Mouse (Mus musculus): ENCODE results near the gene Ifngr1. TPM values are rescaled to one million over a fixed set of nuclear protein-coding genes. Genes with fewer than 3 reads are reported as not detected.
A peak's percentile ranks its signal among the peaks of the same experiment; 100 is the strongest.

Ifngr1 gene
- polyA plus RNA-seq, 1 experiment from 2014 or later = 72.9 TPM

GRCm38 (mm10) chr10:19557696-19558095, 34.1 kb upstream of the Ifngr1 start:
- DNase-seq (ENCODE audit: low spot score) (no peak), ATAC-seq (ENCODE audit: low FRiP score, low TSS enrichment) (no peak)
- Histone ChIP-seq H3K27ac (replicated peaks) (no peak overlapping the region), H3K9ac (ENCODE audit: low read length) (no peak overlapping the region), H3K4me3 (ENCODE audit: low read depth, low read length) (no peak overlapping the region), H3K9me3 (ENCODE audit: control insufficient read depth, low read length) (no peaks in the 10 kb centered on the region), H3K4me2 (replicated peaks; ENCODE audit: low read depth) (no peak overlapping the region), H3K36me3 (ENCODE audit: control insufficient read depth, insufficient read depth, low read length) (no peaks in the 10 kb centered on the region), H3K4me1 (replicated peaks; ENCODE audit: control insufficient read depth, insufficient read depth) (no peaks in the 10 kb centered on the region), H3K27me3 (ENCODE audit: control insufficient read depth, insufficient read depth, low read length) (no peaks in the 10 kb centered on the region)
- 71% methylated on average over 4 of the region's 4 CpGs for WGBS
- TF ChIP-seq CTCF (IDR thresholded peaks at IDR 0.05; ENCODE audit: low read depth) (no peak), EP300 (optimal IDR thresholded peaks at IDR 0.05) (no peak)

- Histone ChIP-seq H3K36me3 (ENCODE audit: control insufficient read depth, insufficient read depth, low read length) (no peaks in the 10 kb centered on the region), H3K9ac (ENCODE audit: low read length) (no peak overlapping the region), H3K27ac (replicated peaks) (no peak overlapping the region), H3K4me3 (ENCODE audit: low read depth, low read length) (no peak overlapping the region), H3K4me1 (replicated peaks; ENCODE audit: control insufficient read depth, insufficient read depth) (no peaks in the 10 kb centered on the region), H3K4me2 (replicated peaks; ENCODE audit: low read depth) (no peak overlapping the region), H3K9me3 (ENCODE audit: control insufficient read depth, low read length) (no peaks in the 10 kb centered on the region), H3K27me3 (ENCODE audit: control insufficient read depth, insufficient read depth, low read length) (no peaks in the 10 kb centered on the region)
- TF ChIP-seq CTCF (IDR thresholded peaks at IDR 0.05; ENCODE audit: low read depth) (no peak), EP300 (optimal IDR thresholded peaks at IDR 0.05) (no peak)
- no peak for DNase-seq (ENCODE audit: low spot score)
- ATAC-seq (ENCODE audit: low FRiP score, low TSS enrichment) = no peak
- 56% methylated on average over 8 of the region's 8 CpGs for WGBS
These were observed 32.1 kb upstream of the Ifngr1 start for GRCm38 (mm10) chr10:19559565-19560165.

DNA sequence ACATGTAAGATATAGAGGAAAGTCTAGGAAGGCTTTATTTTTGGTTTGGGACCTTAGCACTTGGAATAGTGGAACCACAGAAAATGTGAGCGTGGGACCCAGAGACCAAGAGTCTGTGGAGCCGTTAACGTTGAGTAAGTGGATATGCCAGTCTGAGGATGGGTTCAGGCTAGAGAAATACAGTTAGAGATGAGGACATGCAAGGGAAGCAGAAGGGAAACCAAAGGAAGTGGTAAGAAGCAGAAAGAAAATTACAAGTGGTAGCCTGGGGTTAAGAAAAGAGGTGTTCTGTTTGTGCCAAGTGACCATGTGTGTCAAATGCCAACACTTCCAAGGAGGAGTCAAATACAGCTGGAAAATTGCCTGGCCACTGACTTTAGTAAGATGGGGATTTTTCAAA, 29.2 kb upstream of the Ifngr1 start:
- TF ChIP-seq CTCF (IDR thresholded peaks at IDR 0.05; ENCODE audit: low read depth) = no peak
- TF ChIP-seq EP300 (optimal IDR thresholded peaks at IDR 0.05) = no peak
- Histone ChIP-seq H3K4me3 (ENCODE audit: low read depth, low read length) (no peak overlapping the region), H3K9me3 (ENCODE audit: control insufficient read depth, low read length) (no peaks in the 10 kb centered on the region), H3K9ac (ENCODE audit: low read length) (no peak overlapping the region), H3K4me2 (replicated peaks; ENCODE audit: low read depth) (no peak overlapping the region), H3K36me3 (ENCODE audit: control insufficient read depth, insufficient read depth, low read length) (no peaks in the 10 kb centered on the region), H3K4me1 (replicated peaks; ENCODE audit: control insufficient read depth, insufficient read depth) (no peaks in the 10 kb centered on the region), H3K27ac (replicated peaks) (no peak overlapping the region), H3K27me3 (ENCODE audit: control insufficient read depth, insufficient read depth, low read length) (no peaks in the 10 kb centered on the region)
- ATAC-seq (ENCODE audit: low FRiP score, low TSS enrichment) = no peak
- no peak for DNase-seq (ENCODE audit: low spot score)
- WGBS = 94% methylated on average over 3 of the region's 3 CpGs

DNA sequence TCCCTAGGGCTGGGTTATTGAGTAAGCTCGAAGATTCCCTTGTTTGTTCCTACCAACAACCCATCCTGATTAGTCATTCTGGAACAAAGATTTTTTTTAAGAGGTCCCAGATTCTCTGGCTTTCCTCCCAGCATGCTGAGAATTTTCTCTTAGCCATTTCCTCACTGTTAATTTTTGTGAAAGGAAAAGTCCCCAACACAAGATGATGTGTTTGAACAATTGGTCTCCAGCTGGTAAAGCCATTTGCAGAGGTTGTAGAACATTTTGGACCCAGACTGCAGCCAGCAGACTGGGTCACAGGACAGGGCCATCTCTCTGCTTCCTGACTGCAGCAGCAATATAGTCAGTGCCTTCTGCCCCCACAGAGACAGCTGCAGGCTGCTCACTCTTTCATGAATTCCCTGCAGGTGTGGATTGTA, 28.3 kb upstream of the Ifngr1 start:
- H3K9me3 ChIP-seq (ENCODE audit: control insufficient read depth, low read length) = no peaks in the 10 kb centered on the region
- H3K4me3 ChIP-seq (ENCODE audit: low read depth, low read length) = no peak overlapping the region
- TF ChIP-seq EP300 (optimal IDR thresholded peaks at IDR 0.05) (no peak), CTCF (IDR thresholded peaks at IDR 0.05; ENCODE audit: low read depth) (no peak)
- H3K4me2 ChIP-seq (replicated peaks; ENCODE audit: low read depth) = no peak overlapping the region
- DNase-seq (ENCODE audit: low spot score) = no peak
- no peak overlapping the region for H3K27ac ChIP-seq (replicated peaks)
- 56% methylated on average over 1 of the region's 1 CpGs for WGBS
- no peak overlapping the region for H3K9ac ChIP-seq (ENCODE audit: low read length)
- H3K27me3 ChIP-seq (ENCODE audit: control insufficient read depth, insufficient read depth, low read length) = no peaks in the 10 kb centered on the region
- no peaks in the 10 kb centered on the region for H3K4me1 ChIP-seq (replicated peaks; ENCODE audit: control insufficient read depth, insufficient read depth)
- no peaks in the 10 kb centered on the region for H3K36me3 ChIP-seq (ENCODE audit: control insufficient read depth, insufficient read depth, low read length)
- ATAC-seq (ENCODE audit: low FRiP score, low TSS enrichment) = no peak

GRCm38 (mm10) chr10:19567481-19567880, 24.3 kb upstream of the Ifngr1 start:
- H3K4me3 ChIP-seq (ENCODE audit: low read depth, low read length) = no peak overlapping the region
- no peaks in the 10 kb centered on the region for H3K4me1 ChIP-seq (replicated peaks; ENCODE audit: control insufficient read depth, insufficient read depth)
- H3K9ac ChIP-seq (ENCODE audit: low read length) = no peak overlapping the region
- DNase-seq (ENCODE audit: low spot score) (no peak), ATAC-seq (ENCODE audit: low FRiP score, low TSS enrichment) (no peak)
- no peaks in the 10 kb centered on the region for H3K36me3 ChIP-seq (ENCODE audit: control insufficient read depth, insufficient read depth, low read length)
- H3K27me3 ChIP-seq (ENCODE audit: control insufficient read depth, insufficient read depth, low read length) = no peaks in the 10 kb centered on the region
- no peak overlapping the region for H3K27ac ChIP-seq (replicated peaks)
- no peak overlapping the region for H3K4me2 ChIP-seq (replicated peaks; ENCODE audit: low read depth)
- TF ChIP-seq CTCF (IDR thresholded peaks at IDR 0.05; ENCODE audit: low read depth) = no peak
- no peak for TF ChIP-seq EP300 (optimal IDR thresholded peaks at IDR 0.05)
- 97% methylated on average over 4 of the region's 4 CpGs for WGBS
- H3K9me3 ChIP-seq (ENCODE audit: control insufficient read depth, low read length) = no peaks in the 10 kb centered on the region

DNA sequence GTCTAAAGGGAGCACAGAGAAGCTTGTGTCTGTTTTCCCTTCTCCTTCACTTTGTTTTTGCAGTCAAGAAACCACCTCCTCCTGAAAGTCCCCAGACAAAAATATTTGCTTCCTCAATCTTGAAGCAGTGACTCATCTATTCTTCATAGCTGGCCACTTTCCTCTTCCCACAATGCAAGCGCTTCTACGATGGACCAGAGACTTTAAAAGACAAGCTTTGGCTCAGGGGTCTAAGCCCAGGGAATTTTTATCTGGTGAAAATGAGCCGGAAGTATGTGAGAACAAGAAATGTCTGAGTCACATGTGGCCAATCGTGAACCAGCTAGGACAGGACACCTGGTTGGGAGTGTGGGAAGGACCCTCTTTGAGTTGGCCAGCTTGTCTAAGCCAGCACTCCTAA, 21.5 kb upstream of the Ifngr1 start:
- H3K27me3 ChIP-seq (ENCODE audit: control insufficient read depth, insufficient read depth, low read length) = no peaks in the 10 kb centered on the region
- H3K4me3 ChIP-seq (ENCODE audit: low read depth, low read length) = no peak overlapping the region
- H3K9ac ChIP-seq (ENCODE audit: low read length) = no peak overlapping the region
- H3K9me3 ChIP-seq (ENCODE audit: control insufficient read depth, low read length) = no peaks in the 10 kb centered on the region
- DNase-seq (ENCODE audit: low spot score) (no peak), ATAC-seq (ENCODE audit: low FRiP score, low TSS enrichment) (peak; percentile 10; the same call in 1 of the 2 replicates)
- TF ChIP-seq EP300 (optimal IDR thresholded peaks at IDR 0.05) = no peak
- TF ChIP-seq CTCF (IDR thresholded peaks at IDR 0.05; ENCODE audit: low read depth) = no peak
- no peak overlapping the region for H3K4me2 ChIP-seq (replicated peaks; ENCODE audit: low read depth)
- H3K27ac ChIP-seq (replicated peaks) = no peak overlapping the region; the same call in 1 of the 2 replicates
- H3K36me3 ChIP-seq (ENCODE audit: control insufficient read depth, insufficient read depth, low read length) = no peaks in the 10 kb centered on the region
- 61% methylated on average over 4 of the region's 4 CpGs for WGBS
- H3K4me1 ChIP-seq (replicated peaks; ENCODE audit: control insufficient read depth, insufficient read depth) = no peaks in the 10 kb centered on the region

All from stomach, postnatal 0 days (tissue).